ENCODE assay signal across 12 mouse cellular contexts in the genomic region with DNA sequence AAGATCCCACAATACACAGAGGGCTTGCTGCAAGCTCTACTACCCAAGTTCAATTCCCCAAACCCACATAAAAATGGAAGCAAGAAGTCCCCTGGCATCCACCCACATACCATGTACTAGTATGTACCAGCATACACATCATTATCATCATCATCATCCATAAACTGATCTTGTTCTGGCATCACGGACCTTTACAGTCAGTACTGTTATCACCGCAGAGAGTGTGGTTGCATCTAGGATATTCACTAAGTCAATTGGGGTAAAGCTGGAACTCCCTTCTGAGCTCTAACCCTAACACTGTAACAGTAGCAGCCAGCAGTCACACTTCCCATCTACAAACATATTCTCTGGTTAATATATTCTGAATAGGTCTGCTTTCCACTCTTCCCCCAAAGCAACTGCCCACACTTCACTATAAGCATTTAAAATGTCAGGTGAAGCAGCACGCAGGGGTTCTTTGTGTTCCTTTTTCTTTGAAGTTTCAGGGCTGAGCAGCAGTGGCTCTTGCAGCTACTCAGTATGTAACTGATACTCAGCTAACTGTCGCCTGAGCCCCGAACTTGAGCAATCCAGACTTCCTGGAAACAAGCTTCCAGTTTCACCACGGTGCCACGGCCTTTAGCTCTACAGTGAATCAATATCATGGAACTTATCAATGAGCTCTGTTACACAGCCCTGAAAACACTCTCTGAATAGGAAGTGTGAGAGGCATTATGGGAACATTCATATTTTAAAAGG. TPM values are rescaled to one million over a fixed set of nuclear protein-coding genes. Genes with fewer than 3 reads are reported as not detected.
DNase-seq lines count a peak whose midpoint lies in the region; ATAC-seq and TF ChIP-seq lines count a peak whose summit lies in the region.
"Had no signal": no experiment of that assay in that cellular context is flagged by ENCODE, and none has a peak within 500 bp of the region (broad histone marks: within the 10 kb centered on the region; RNA-seq: fewer than 3 reads in every experiment).

No protein-coding gene starts in this region.

- H3K9me3 ChIP-seq in heart, embryonic 16.5 days (replicated peaks; ENCODE audit: control insufficient read depth, low read length) = no peaks in the 10 kb centered on the region
- H3K9me3 ChIP-seq in liver, embryonic 14.5 days (ENCODE audit: control insufficient read depth, low read length) = no peaks in the 10 kb centered on the region
- no peaks in the 10 kb centered on the region for H3K9me3 ChIP-seq in midbrain, embryonic 16.5 days (replicated peaks; ENCODE audit: control insufficient read depth, low read length, poor library complexity, severe bottlenecking)
- H3K9me3 ChIP-seq: embryonic facial prominence, embryonic 15.5 days had no signal

- H3K36me3 ChIP-seq in heart, embryonic 16.5 days (ENCODE audit: control insufficient read depth, insufficient read depth) = no peaks in the 10 kb centered on the region
- no peaks in the 10 kb centered on the region for H3K36me3 ChIP-seq in liver, embryonic 14.5 days (replicated peaks; ENCODE audit: control insufficient read depth, insufficient read depth, low read depth)
- H3K36me3 ChIP-seq in small intestine, adult 2 months (ENCODE audit: control insufficient read depth, insufficient read depth, low read length) = no peaks in the 10 kb centered on the region
- no peaks in the 10 kb centered on the region for H3K36me3 ChIP-seq in midbrain, embryonic 16.5 days (ENCODE audit: control insufficient read depth, insufficient read depth, low read length)
- H3K36me3 ChIP-seq: embryonic facial prominence, embryonic 15.5 days had no signal

- no peak for TF ChIP-seq CTCF in liver, embryonic 14.5 days (IDR thresholded peaks at IDR 0.05; ENCODE audit: low read depth)
- no peak for TF ChIP-seq CTCF in small intestine, adult 2 months (IDR thresholded peaks at IDR 0.05; ENCODE audit: extremely low read depth, insufficient read length, insufficient replicate concordance, low read depth, low read length)

- H3K27ac ChIP-seq in heart, embryonic 16.5 days (ENCODE audit: low read length) = peak overlapping the region; percentile 34; the same call in 1 of the 2 replicates
- H3K27ac ChIP-seq in liver, embryonic 14.5 days = no peak overlapping the region
- H3K27ac ChIP-seq in small intestine, adult 2 months (ENCODE audit: insufficient read depth, low read depth, low read length) = peak overlapping the region; percentile 70
- H3K27ac ChIP-seq in midbrain, embryonic 16.5 days (ENCODE audit: low read length) = no peak overlapping the region
- H3K27ac ChIP-seq: embryonic facial prominence, embryonic 15.5 days had no signal

- no peak for DNase-seq in heart, postnatal 14 days
- peak; percentile 32 for DNase-seq in adipocyte (ENCODE audit: low spot score)
- DNase-seq in liver, embryonic 14.5 days (ENCODE audit: low read depth in 3 of 3, low spot score in 3 of 3) = no peak
- no peak for DNase-seq in spleen, postnatal 14 days (ENCODE audit: low spot score in 2 of 2)
- DNase-seq in urinary bladder, postnatal 25 days (ENCODE audit: low spot score) = no peak
- DNase-seq: layer of hippocampus, adult 9-11 months; spleen, adult 18-20 months had no signal

- H3K4me1 ChIP-seq in heart, embryonic 16.5 days (ENCODE audit: control insufficient read depth, insufficient read depth, low read length) = peaks cover 90% of the 10 kb centered on the region
- H3K4me1 ChIP-seq in liver, embryonic 14.5 days (replicated peaks; ENCODE audit: control insufficient read depth in 2 of 2, insufficient read depth in 2 of 2, low read length in 1 of 2) = peaks cover 4 to 60% of the 10 kb centered on the region in 2 experiments; a peak in 3 of 4 replicates
- H3K4me1 ChIP-seq in small intestine, adult 2 months (ENCODE audit: control insufficient read depth, insufficient read depth, insufficient read length, low read length) = peaks cover 46% of the 10 kb centered on the region; the same call in 1 of the 2 replicates
- peaks cover 43% of the 10 kb centered on the region for H3K4me1 ChIP-seq in midbrain, embryonic 16.5 days (ENCODE audit: control insufficient read depth, insufficient read depth, low read length)

- ATAC-seq in heart, embryonic 16.5 days (replicated peaks; ENCODE audit: extremely low read depth, insufficient read depth, low FRiP score) = no peak
- peak; percentile 44; the same call in 1 of the 2 replicates for ATAC-seq in liver, embryonic 14.5 days (ENCODE audit: insufficient read depth)
- no peak for ATAC-seq in midbrain, embryonic 16.5 days

- H3K9ac ChIP-seq in heart, embryonic 16.5 days (ENCODE audit: low read length) = no peak overlapping the region
- no peak overlapping the region for H3K9ac ChIP-seq in liver, embryonic 14.5 days (replicated peaks)
- no peak overlapping the region for H3K9ac ChIP-seq in midbrain, embryonic 16.5 days (ENCODE audit: low read depth, low read length)
- H3K9ac ChIP-seq: embryonic facial prominence, embryonic 15.5 days had no signal

- no peaks in the 10 kb centered on the region for H3K27me3 ChIP-seq in heart, embryonic 16.5 days (ENCODE audit: control insufficient read depth, insufficient read depth, low read length)
- H3K27me3 ChIP-seq in liver, embryonic 14.5 days (ENCODE audit: control insufficient read depth, insufficient read depth, low read length) = no peaks in the 10 kb centered on the region
- no peaks in the 10 kb centered on the region for H3K27me3 ChIP-seq in small intestine, adult 2 months (ENCODE audit: control insufficient read depth, insufficient read depth, low read length)
- no peaks in the 10 kb centered on the region for H3K27me3 ChIP-seq in midbrain, embryonic 16.5 days (ENCODE audit: control insufficient read depth, insufficient read depth, low read depth, low read length)
- H3K27me3 ChIP-seq: embryonic facial prominence, embryonic 15.5 days had no signal

- no peak for TF ChIP-seq POLR2A in small intestine, adult 2 months (IDR thresholded peaks at IDR 0.05; ENCODE audit: low read depth, low read length)

- H3K4me3 ChIP-seq in heart, embryonic 16.5 days (ENCODE audit: low read length) = no peak overlapping the region
- H3K4me3 ChIP-seq in liver, embryonic 14.5 days (ENCODE audit: insufficient read depth in 1 of 2, low read depth in 2 of 2, low read length in 2 of 2) = no peak overlapping the region
- no peak overlapping the region for H3K4me3 ChIP-seq in small intestine, adult 2 months (ENCODE audit: low read depth, low read length)
- no peak overlapping the region for H3K4me3 ChIP-seq in midbrain, embryonic 16.5 days (ENCODE audit: low read depth, low read length)
- H3K4me3 ChIP-seq: embryonic facial prominence, embryonic 15.5 days had no signal

- intact Hi-C loops in heart, postnatal 14 days (cut with DNase I) = no loop called here

- no peak for TF ChIP-seq EP300 in liver, embryonic 14.5 days (IDR thresholded peaks at IDR 0.05; ENCODE audit: low read depth)

- no peak overlapping the region for H3K4me2 ChIP-seq in heart, embryonic 16.5 days (ENCODE audit: low read depth, low read length)
- H3K4me2 ChIP-seq in liver, embryonic 14.5 days (ENCODE audit: low read depth) = peak overlapping the region; percentile 22; the same call in 1 of the 2 replicates
- no peak overlapping the region for H3K4me2 ChIP-seq in midbrain, embryonic 16.5 days (ENCODE audit: low read length)
- H3K4me2 ChIP-seq: embryonic facial prominence, embryonic 15.5 days; heart, embryonic 11.5 days had no signal

- 47% methylated on average over 7 of the region's 7 CpGs for WGBS in heart, embryonic 16.5 days
- WGBS in liver, embryonic 14.5 days (ENCODE audit: insufficient replicate concordance) = 27% methylated on average over 7 of the region's 7 CpGs
- WGBS in small intestine, adult 2 months = 27% methylated on average over 7 of the region's 7 CpGs
- WGBS in midbrain, embryonic 16.5 days = 56% methylated on average over 7 of the region's 7 CpGs

RNA-seq across cellular contexts. Expression of a gene that starts 8.8 kb away (rescaled TPM):
- 14.5 and 34.1 TPM in 2 replicates for polyA plus RNA-seq in heart, embryonic 16.5 days (2015; fragmentation: Nextera tagmentation; extraction: Ambion mirVana)
- total RNA-seq in heart, postnatal 14 days (2021) = 10 to 100 TPM; 30.3 to 31.4 TPM
- 14.9 and 15.1 TPM in 2 replicates for polyA plus RNA-seq in liver, embryonic 14.5 days (2012; rRNA removed)
- 13.0 and 18.0 TPM in 2 replicates for polyA plus RNA-seq in liver, embryonic 14.5 days (2014; fragmentation: Nextera tagmentation; extraction: Ambion mirVana)
- 114 and 292 TPM in 2 replicates for polyA plus RNA-seq in small intestine, adult 2 months (2012; rRNA removed)
- polyA plus RNA-seq in midbrain, embryonic 16.5 days (2015; fragmentation: Nextera tagmentation; extraction: Ambion mirVana) = 18.7 and 26.9 TPM in 2 replicates

RNA-seq across cellular contexts. Expression of a gene that starts 56.6 kb away (rescaled TPM):
- 0.32 and 0.64 TPM in 2 replicates for polyA plus RNA-seq in heart, embryonic 16.5 days (2015; fragmentation: Nextera tagmentation; extraction: Ambion mirVana)
- under 1 TPM; 0.41 to 0.68 TPM for total RNA-seq in heart, postnatal 14 days (2021)
- polyA plus RNA-seq in liver, embryonic 14.5 days (2012; rRNA removed) = 0.02 TPM in 1 of 2 replicates, not detected in the other
- 0.06 TPM in 1 of 2 replicates, not detected in the other for polyA plus RNA-seq in liver, embryonic 14.5 days (2014; fragmentation: Nextera tagmentation; extraction: Ambion mirVana)
- 0.19 and 0.27 TPM in 2 replicates for polyA plus RNA-seq in small intestine, adult 2 months (2012; rRNA removed)
- 0.61 and 0.75 TPM in 2 replicates for polyA plus RNA-seq in midbrain, embryonic 16.5 days (2015; fragmentation: Nextera tagmentation; extraction: Ambion mirVana)

Comparison
In these comparisons a context has a peak if more than half of its experiments do, and no peak if none do; other contexts are left out.
1. H3K27ac ChIP-seq: peak in heart, embryonic 16.5 days (single experiment) and small intestine, adult 2 months (single experiment); none in liver, embryonic 14.5 days (single experiment) and midbrain, embryonic 16.5 days (single experiment).